Mouse (Mus musculus) kidney, embryonic 16.5 days (tissue): ENCODE results near the gene Fbrsl1. TPM values are rescaled to one million over a fixed set of nuclear protein-coding genes. Genes with fewer than 3 reads are reported as not detected.
A peak's percentile ranks its signal among the peaks of the same experiment; 100 is the strongest.

Source experiments
- ATAC-seq: fragments of 200-750 bp; cut with Nextera tagmentation; 2 replicates; pipeline ENCODE4 v1.8.0; 2017; ENCODE audit warnings: moderate TSS enrichment; ENCODE audit not compliant: low FRiP score, low TSS enrichment
- H3K27ac ChIP-seq: fragments of 300-500 bp; sonication (generic); 2 replicates; pipeline ENCODE4 v1.5.1; 2014; ENCODE audit warnings: low read length
- H3K27me3 ChIP-seq: fragments of 300-500 bp; sonication (generic); 2 replicates; pipeline ENCODE4 v1.6.1; 2014; ENCODE audit warnings: low read length, control low read depth, mixed read lengths; ENCODE audit not compliant: insufficient read depth
- H3K36me3 ChIP-seq: fragments of 300-500 bp; sonication (generic); 2 replicates; pipeline ENCODE4 v1.6.1; 2014; ENCODE audit warnings: low read length, control low read depth, mixed read lengths; ENCODE audit not compliant: insufficient read depth
- H3K4me1 ChIP-seq: fragments of 300-500 bp; sonication (generic); 2 replicates; pipeline ENCODE4 v1.6.1; 2014; ENCODE audit warnings: low read length, control low read depth, mixed read lengths; ENCODE audit not compliant: insufficient read depth
- H3K4me2 ChIP-seq: fragments of 300-500 bp; sonication (generic); replicated peaks from 2 replicates; pipeline ENCODE4 v1.6.1; 2014; ENCODE audit warnings: low read depth, low read length
- H3K4me3 ChIP-seq: fragments of 300-500 bp; sonication (generic); 2 replicates; pipeline ENCODE4 v1.5.1; 2014; ENCODE audit warnings: mild to moderate bottlenecking, low read length
- H3K9ac ChIP-seq: fragments of 300-500 bp; sonication (generic); replicated peaks from 2 replicates; pipeline ENCODE4 v1.6.1; 2014; ENCODE audit warnings: low read length
- H3K9me3 ChIP-seq: fragments of 300-500 bp; sonication (generic); 2 replicates; pipeline ENCODE4 v1.6.1; 2016; ENCODE audit warnings: low read length, control low read depth
- WGBS: fragments of 180-500 bp; shearing (Covaris S2); extraction: QIAGEN DNeasy Blood & Tissue Kit; methylation state at CpG from one replicate; pipeline ENCODE4 v1.1.7; 2014; 5-methylcytosine and 5-hydroxymethylcytosine counted together
- polyA plus RNA-seq: library from polyadenylated mRNA; unstranded; fragments of >200 nt; fragmentation: Nextera tagmentation; extraction: Ambion mirVana; gene quantifications from 2 replicates; pipeline ENCODE4 v1.2.1, GENCODE M21; 2015

Gene Fbrsl1
- polyA plus RNA-seq, 1 experiment from 2014 or later = 9.8 TPM

- no peak for ATAC-seq
- no peaks in the 10 kb centered on the region; the same call in 1 of the 2 replicates for H3K4me1 ChIP-seq
- WGBS = 60% methylated on average over 8 of the region's 8 CpGs
- H3K36me3 ChIP-seq = no peaks in the 10 kb centered on the region
- H3K9me3 ChIP-seq = no peaks in the 10 kb centered on the region
- no peak overlapping the region for H3K4me3 ChIP-seq
- H3K27ac ChIP-seq = no peak overlapping the region
- H3K4me2 ChIP-seq = no peak overlapping the region
- H3K27me3 ChIP-seq = peaks cover 7% of the 10 kb centered on the region; the same call in 1 of the 2 replicates
- H3K9ac ChIP-seq = no peak overlapping the region
Observed at GRCm38 (mm10) chr5:110479228-110479627, 30.9 kb upstream of the Fbrsl1 start.

GRCm38 (mm10) chr5:110474156-110474555, 25.9 kb upstream of the Fbrsl1 start:
- Histone ChIP-seq H3K27me3 (no peaks in the 10 kb centered on the region), H3K9me3 (no peaks in the 10 kb centered on the region)

GRCm38 (mm10) chr5:110472834-110473233, 24.5 kb upstream of the Fbrsl1 start:
- 33% methylated on average over 1 of the region's 1 CpGs for WGBS
- no peaks in the 10 kb centered on the region for H3K27me3 ChIP-seq
- H3K9ac ChIP-seq = no peak overlapping the region
- H3K9me3 ChIP-seq = no peaks in the 10 kb centered on the region
- H3K27ac ChIP-seq = no peak overlapping the region
- no peak for ATAC-seq
- no peaks in the 10 kb centered on the region; the same call in none of the 2 replicates for H3K4me1 ChIP-seq
- H3K36me3 ChIP-seq = no peaks in the 10 kb centered on the region
- H3K4me2 ChIP-seq = no peak overlapping the region
- H3K4me3 ChIP-seq = no peak overlapping the region

More at GRCm38 (mm10) chr5:110474156-110474555, 25.9 kb upstream of the Fbrsl1 start:
- ATAC-seq = no peak
- Histone ChIP-seq H3K36me3 (no peaks in the 10 kb centered on the region), H3K4me3 (no peak overlapping the region), H3K4me2 (no peak overlapping the region), H3K4me1 (no peaks in the 10 kb centered on the region; the same call in none of the 2 replicates), H3K27ac (no peak overlapping the region), H3K9ac (no peak overlapping the region)
- 79% methylated on average over 11 of the region's 11 CpGs for WGBS

- Histone ChIP-seq H3K27me3 (no peaks in the 10 kb centered on the region), H3K27ac (no peak overlapping the region), H3K9ac (no peak overlapping the region), H3K4me3 (no peak overlapping the region), H3K36me3 (no peaks in the 10 kb centered on the region), H3K4me1 (no peaks in the 10 kb centered on the region; the same call in none of the 2 replicates), H3K9me3 (no peaks in the 10 kb centered on the region), H3K4me2 (no peak overlapping the region)
- peak; percentile 33; the same call in 1 of the 2 replicates for ATAC-seq
- WGBS = 36% methylated on average over 5 of the region's 5 CpGs
Observed at GRCm38 (mm10) chr5:110471981-110472476, 23.7 kb upstream of the Fbrsl1 start.

- no peak overlapping the region for H3K9ac ChIP-seq
- H3K4me3 ChIP-seq = no peak overlapping the region
- H3K27me3 ChIP-seq = no peaks in the 10 kb centered on the region
- no peaks in the 10 kb centered on the region for H3K36me3 ChIP-seq
- WGBS = 31% methylated on average over 4 of the region's 4 CpGs
- ATAC-seq = no peak
- no peak overlapping the region for H3K27ac ChIP-seq
- H3K4me1 ChIP-seq = peaks cover 4% of the 10 kb centered on the region
- H3K4me2 ChIP-seq = no peak overlapping the region
- no peaks in the 10 kb centered on the region for H3K9me3 ChIP-seq
Observed at GRCm38 (mm10) chr5:110471285-110471684, 23.0 kb upstream of the Fbrsl1 start.

- H3K4me3 ChIP-seq = no peak overlapping the region
- H3K36me3 ChIP-seq = no peaks in the 10 kb centered on the region
- ATAC-seq = no peak
- H3K9ac ChIP-seq = no peak overlapping the region
- peaks cover 5% of the 10 kb centered on the region for H3K4me1 ChIP-seq
- 80% methylated on average over 8 of the region's 8 CpGs for WGBS
- H3K27ac ChIP-seq = no peak overlapping the region
- no peaks in the 10 kb centered on the region for H3K27me3 ChIP-seq
- H3K4me2 ChIP-seq = no peak overlapping the region
- no peaks in the 10 kb centered on the region for H3K9me3 ChIP-seq
Observed at GRCm38 (mm10) chr5:110469227-110469925, 21.1 kb upstream of the Fbrsl1 start.

GRCm38 (mm10) chr5:110468296-110468695, 20.0 kb upstream of the Fbrsl1 start:
- Histone ChIP-seq H3K9me3 (no peaks in the 10 kb centered on the region), H3K27ac (no peak overlapping the region), H3K4me1 (peaks cover 5% of the 10 kb centered on the region), H3K4me3 (no peak overlapping the region), H3K9ac (no peak overlapping the region), H3K36me3 (no peaks in the 10 kb centered on the region), H3K27me3 (no peaks in the 10 kb centered on the region), H3K4me2 (no peak overlapping the region)
- WGBS = 89% methylated on average over 4 of the region's 4 CpGs
- ATAC-seq = no peak

GRCm38 (mm10) chr5:110467725-110468124, 19.4 kb upstream of the Fbrsl1 start:
- H3K9me3 ChIP-seq = no peaks in the 10 kb centered on the region
- no peak overlapping the region for H3K4me3 ChIP-seq
- no peaks in the 10 kb centered on the region for H3K36me3 ChIP-seq
- no peak overlapping the region for H3K4me2 ChIP-seq
- 71% methylated on average over 6 of the region's 6 CpGs for WGBS
- no peak for ATAC-seq
- no peaks in the 10 kb centered on the region for H3K27me3 ChIP-seq
- no peak overlapping the region for H3K27ac ChIP-seq
- H3K9ac ChIP-seq = no peak overlapping the region
- peaks cover 5% of the 10 kb centered on the region for H3K4me1 ChIP-seq

GRCm38 (mm10) chr5:110466531-110467424, 18.5 kb upstream of the Fbrsl1 start:
- no peak overlapping the region for H3K27ac ChIP-seq
- no peaks in the 10 kb centered on the region for H3K9me3 ChIP-seq
- peak; percentile 33; the same call in 1 of the 2 replicates for ATAC-seq
- H3K9ac ChIP-seq = no peak overlapping the region
- H3K36me3 ChIP-seq = no peaks in the 10 kb centered on the region
- no peaks in the 10 kb centered on the region for H3K27me3 ChIP-seq
- H3K4me3 ChIP-seq = no peak overlapping the region
- peaks cover 5% of the 10 kb centered on the region; the same call in 1 of the 2 replicates for H3K4me1 ChIP-seq
- H3K4me2 ChIP-seq = no peak overlapping the region
- WGBS = 36% methylated on average over 11 of the region's 11 CpGs
